In the genomic region with DNA sequence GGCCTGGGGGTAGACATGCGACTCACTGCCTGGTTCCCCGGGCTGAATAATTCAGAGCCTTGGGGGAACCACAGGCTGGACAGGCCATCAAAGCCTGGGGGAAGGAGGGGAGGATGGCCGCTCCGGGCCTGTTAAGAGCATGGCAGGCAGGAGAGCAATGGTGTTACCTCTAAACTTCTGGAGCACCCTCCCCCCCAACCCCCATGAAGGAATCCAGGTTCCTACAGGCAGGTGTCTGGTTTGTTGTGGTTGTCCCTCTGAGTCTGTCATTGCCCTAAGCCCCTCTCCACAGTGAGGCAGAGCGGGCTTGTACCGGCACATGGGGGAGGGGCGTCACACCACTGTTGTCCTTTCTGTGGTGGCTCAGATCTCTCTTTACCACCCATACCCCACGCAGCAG, we compare ENCODE assay signal across 10 mouse cellular contexts.
DNase-seq lines count a peak whose midpoint lies in the region; ATAC-seq and TF ChIP-seq lines count a peak whose summit lies in the region.
"Had no signal": no experiment of that assay in that cellular context is flagged by ENCODE, and none has a peak within 500 bp of the region (broad histone marks: within the 10 kb centered on the region; RNA-seq: fewer than 3 reads in every experiment).

No protein-coding gene starts in this region.

- no peak overlapping the region for H3K4me3 ChIP-seq in heart, embryonic 11.5 days (ENCODE audit: low read depth, low read length)
- peak overlapping the region; percentile 21; the same call in 1 of the 2 replicates for H3K4me3 ChIP-seq in E14TG2a.4 (replicated peaks; ENCODE audit: low read length)
- peak overlapping the region; percentile 39 for H3K4me3 ChIP-seq in hindbrain, embryonic 10.5 days
- H3K4me3 ChIP-seq in midbrain, embryonic 10.5 days, result peak overlapping the region; percentile 40

- peaks cover 15% of the 10 kb centered on the region for H3K4me1 ChIP-seq in heart, embryonic 11.5 days (ENCODE audit: control insufficient read depth, insufficient read depth, low read length)
- H3K4me1 ChIP-seq in E14TG2a.4 (replicated peaks; ENCODE audit: low read depth, low read length), result peaks cover 47% of the 10 kb centered on the region
- H3K4me1 ChIP-seq in hindbrain, embryonic 10.5 days (replicated peaks), result peaks cover 56% of the 10 kb centered on the region
- peaks cover 59% of the 10 kb centered on the region for H3K4me1 ChIP-seq in midbrain, embryonic 10.5 days

- H3K9ac ChIP-seq in heart, embryonic 11.5 days (ENCODE audit: low read depth, low read length), result no peak overlapping the region; the same call in 1 of the 2 replicates

- intact Hi-C loops in left cerebral cortex, postnatal 4 days (cut with DNase I), result no loop called here

- DNase-seq in heart, postnatal 4 days, result no peak
- DNase-seq in hindbrain, embryonic 10.5 days (ENCODE audit: low spot score), result peak; percentile 49
- peak; percentile 41 for DNase-seq in midbrain, embryonic 10.5 days (ENCODE audit: low spot score)
- no peak for DNase-seq in thymus, postnatal 14 days
- DNase-seq in cerebellum, postnatal 25 days, result no peak
- DNase-seq in left cerebral cortex, postnatal 4 days, result no peak
- DNase-seq: cerebellum, postnatal 36 days; gastrocnemius, postnatal 36 days had no signal

- no peak overlapping the region for H3K27ac ChIP-seq in heart, embryonic 11.5 days (ENCODE audit: low read depth, low read length)
- peak overlapping the region; percentile 86 for H3K27ac ChIP-seq in hindbrain, embryonic 10.5 days
- H3K27ac ChIP-seq in midbrain, embryonic 10.5 days (replicated peaks), result peak overlapping the region; percentile 89

- TF ChIP-seq CTCF in E14TG2a.4 (conservative IDR thresholded peaks at IDR 0.05; ENCODE audit: low read length), result no peak

- no peak for ATAC-seq in heart, embryonic 11.5 days (replicated peaks; ENCODE audit: insufficient number of reproducible peaks, low FRiP score, low TSS enrichment)

- H3K9me3 ChIP-seq in heart, embryonic 11.5 days (replicated peaks; ENCODE audit: control insufficient read depth, low read length), result peaks cover 3% of the 10 kb centered on the region; the same call in 1 of the 2 replicates
- peaks cover 9% of the 10 kb centered on the region for H3K9me3 ChIP-seq in E14TG2a.4 (ENCODE audit: low read length)
- peaks cover 10% of the 10 kb centered on the region for H3K9me3 ChIP-seq in hindbrain, embryonic 10.5 days
- H3K9me3 ChIP-seq in midbrain, embryonic 10.5 days (replicated peaks), result peaks cover 3% of the 10 kb centered on the region; the same call in 1 of the 2 replicates

- peak overlapping the region; percentile 50 for H3K4me2 ChIP-seq in heart, embryonic 11.5 days

- WGBS in heart, embryonic 11.5 days (ENCODE audit: insufficient replicate concordance), result 18% methylated on average over 8 of the region's 8 CpGs
- 18% methylated on average over 8 of the region's 8 CpGs for WGBS in hindbrain, embryonic 10.5 days
- WGBS in midbrain, embryonic 10.5 days, result 14% methylated on average over 8 of the region's 8 CpGs

- no peaks in the 10 kb centered on the region for H3K36me3 ChIP-seq in heart, embryonic 11.5 days (ENCODE audit: control insufficient read depth, insufficient read depth, low read length)
- no peaks in the 10 kb centered on the region for H3K36me3 ChIP-seq in E14TG2a.4 (ENCODE audit: insufficient read depth, low read length)
- H3K36me3 ChIP-seq in hindbrain, embryonic 10.5 days, result no peaks in the 10 kb centered on the region
- no peaks in the 10 kb centered on the region for H3K36me3 ChIP-seq in midbrain, embryonic 10.5 days

- peaks cover 18% of the 10 kb centered on the region for H3K27me3 ChIP-seq in heart, embryonic 11.5 days (ENCODE audit: control insufficient read depth, insufficient read depth, low read length)
- H3K27me3 ChIP-seq in E14TG2a.4 (ENCODE audit: insufficient read depth, low read length), result peaks cover 49% of the 10 kb centered on the region
- peaks cover 68% of the 10 kb centered on the region for H3K27me3 ChIP-seq in hindbrain, embryonic 10.5 days (ENCODE audit: insufficient read depth, poor library complexity, severe bottlenecking)
- peaks cover 70% of the 10 kb centered on the region for H3K27me3 ChIP-seq in midbrain, embryonic 10.5 days (ENCODE audit: low read depth, poor library complexity, severe bottlenecking)

Comparison
In these comparisons a context has a peak if more than half of its experiments do, and no peak if none do; other contexts are left out.
1. DNase-seq: peak in hindbrain, embryonic 10.5 days (single experiment) and midbrain, embryonic 10.5 days (single experiment); none in heart, postnatal 4 days (single experiment), thymus, postnatal 14 days (single experiment), cerebellum, postnatal 25 days (0 of 2) and left cerebral cortex, postnatal 4 days (single experiment).